Mouse (Mus musculus) NIH3T3 (cell line): ENCODE results near the gene Tmem178.

Experiments used
- DNase-seq: peaks from one replicate; pipeline ENCODE4 v3.0.0-alpha.2; 2012; ENCODE audit warnings: low read depth

Tmem178 gene

GRCm38 (mm10) chr17:80997226-80997625, 52.8 kb downstream of the Tmem178 start:
- DNase-seq = no peak

DNA sequence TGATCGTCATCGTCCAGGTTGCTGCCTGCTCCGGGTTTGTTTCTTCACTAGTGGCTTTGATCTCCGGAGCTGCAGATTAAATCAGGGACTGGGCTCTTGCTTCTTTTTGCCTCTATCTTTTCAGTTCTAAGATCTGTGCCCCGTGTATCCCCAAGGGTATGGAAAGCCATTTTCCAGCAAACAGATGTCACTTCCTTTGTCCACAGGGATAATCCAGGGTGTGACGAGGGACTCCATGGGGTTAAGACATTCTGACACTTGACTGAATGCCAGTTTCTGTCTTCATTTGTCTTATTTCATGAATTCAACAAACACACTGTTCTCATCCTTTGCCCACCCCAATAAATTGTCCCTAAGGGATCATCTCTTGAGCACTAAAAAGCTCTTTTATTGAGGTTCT, 54.5 kb downstream of the Tmem178 start:
- no peak for DNase-seq

GRCm38 (mm10) chr17:81001010-81001409, 56.6 kb downstream of the Tmem178 start:
- no peak for DNase-seq

DNA sequence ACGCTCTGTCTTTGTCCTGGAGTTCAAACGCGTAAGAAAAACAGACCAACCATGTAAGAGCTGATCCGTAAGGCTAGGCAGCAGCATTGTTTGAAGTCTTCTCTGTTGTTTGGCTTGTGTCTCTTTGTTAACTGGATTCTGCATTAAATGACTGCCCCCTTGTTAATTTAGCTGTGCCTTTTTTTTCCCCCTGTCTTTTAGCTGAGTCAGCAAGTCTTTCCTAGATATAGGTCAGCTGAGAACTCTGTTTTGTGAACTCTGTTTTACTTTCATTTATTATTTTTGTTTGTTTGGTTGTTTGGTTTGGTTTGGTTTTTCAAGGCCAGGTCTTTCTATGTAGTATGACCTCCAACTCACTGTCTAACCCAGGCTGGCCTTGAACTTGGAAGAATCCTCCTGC, 57.2 kb downstream of the Tmem178 start:
- no peak for DNase-seq

GRCm38 (mm10) chr17:81002130-81002529, 57.7 kb downstream of the Tmem178 start:
- no peak for DNase-seq

- DNase-seq = no peak
Measured at GRCm38 (mm10) chr17:81004454-81004853, 60.0 kb downstream of the Tmem178 start.

DNA sequence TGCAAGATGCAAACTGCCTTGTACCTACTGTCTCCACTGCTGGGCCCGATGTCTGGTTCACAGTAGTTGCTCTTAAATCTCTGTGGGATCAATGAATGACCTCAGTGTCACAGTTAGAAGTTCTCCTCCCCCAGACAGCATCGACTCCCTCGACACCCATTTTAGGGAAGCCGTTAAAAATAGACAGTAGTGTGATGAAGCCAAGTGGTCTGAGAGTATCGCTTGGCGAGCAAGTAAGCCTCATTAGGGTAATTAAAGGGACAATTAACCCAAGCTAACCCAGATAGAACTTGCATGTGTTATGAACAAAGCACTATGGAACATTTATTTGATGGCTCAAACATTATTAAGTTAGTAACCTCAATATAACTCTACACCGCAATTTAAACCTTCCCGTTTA, 60.9 kb downstream of the Tmem178 start:
- no peak for DNase-seq

- no peak for DNase-seq
Measured at GRCm38 (mm10) chr17:81009112-81009511, 64.7 kb downstream of the Tmem178 start.

- DNase-seq = no peak
Measured at GRCm38 (mm10) chr17:81010199-81010598, 65.8 kb downstream of the Tmem178 start.

DNA sequence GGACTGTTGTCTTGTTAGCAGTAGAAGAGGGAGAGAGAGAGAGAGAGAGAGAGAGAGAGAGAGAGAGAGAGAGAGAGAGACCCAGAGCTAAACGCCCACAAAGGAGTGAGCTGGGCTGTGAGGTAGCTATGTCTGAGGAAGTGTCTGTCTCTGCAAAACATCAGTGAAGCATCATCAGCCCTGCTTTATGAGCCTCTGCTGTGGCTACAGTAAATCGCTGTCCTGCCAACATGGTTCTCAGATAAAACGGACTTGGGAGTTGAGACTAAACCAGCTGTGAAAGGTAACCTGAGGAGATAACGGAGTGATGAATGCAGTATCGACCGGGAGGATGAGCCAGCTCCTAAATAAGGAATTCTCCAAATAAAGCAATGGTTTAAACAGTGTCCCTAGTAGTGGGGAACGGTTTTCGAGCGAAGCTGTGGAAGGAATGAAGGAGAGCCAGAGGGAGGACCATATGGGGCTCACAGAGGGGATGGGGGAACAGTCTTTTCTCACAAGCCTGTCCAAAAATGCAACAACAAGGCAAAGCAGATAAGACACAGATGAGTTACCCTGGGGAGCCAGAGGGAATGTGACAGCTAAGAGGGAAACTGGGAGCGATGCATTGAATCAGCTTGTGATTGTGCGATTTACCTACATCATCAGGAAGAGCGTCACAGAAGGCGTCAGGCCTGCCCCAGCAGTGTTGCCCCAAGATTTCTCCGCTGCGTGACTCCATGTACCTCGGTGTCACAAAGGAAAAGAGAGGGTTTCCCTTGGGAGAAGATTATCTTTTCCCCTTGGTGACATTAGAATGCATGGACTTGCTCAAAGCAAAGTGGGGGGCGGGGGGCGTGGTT, 66.6 kb downstream of the Tmem178 start:
- DNase-seq = no peak

DNA sequence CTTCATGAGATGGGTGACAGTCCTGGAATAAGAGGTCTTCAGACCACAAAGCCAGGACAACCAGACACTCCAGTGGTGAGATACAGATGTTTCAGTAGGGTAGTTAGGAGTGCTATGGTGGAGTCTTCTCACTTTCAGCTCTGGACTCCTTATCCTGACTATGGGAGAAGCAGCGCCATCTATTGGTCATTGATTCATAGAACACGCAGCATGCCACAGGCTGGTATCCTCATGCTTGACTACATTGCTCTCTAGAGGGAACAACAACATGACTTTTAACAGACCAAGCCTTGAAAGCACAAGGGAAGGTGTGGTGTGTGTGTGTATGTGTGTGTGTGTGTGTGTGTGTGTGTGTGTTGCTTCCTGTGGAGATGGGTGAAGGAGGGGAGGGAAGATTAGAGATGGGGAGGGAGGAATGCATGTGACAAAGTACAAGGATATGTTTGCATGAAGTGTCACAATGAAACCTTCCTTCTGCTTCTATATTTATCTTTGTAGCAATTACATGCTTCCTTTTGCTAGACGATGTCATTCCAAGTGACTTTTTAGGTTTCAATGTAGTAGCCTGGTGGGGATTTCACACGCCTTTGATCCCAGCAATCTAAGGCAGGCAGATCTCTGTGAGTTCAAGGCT, 71.5 kb downstream of the Tmem178 start:
- peak; percentile 88 for DNase-seq

- DNase-seq = peak; percentile 49
Measured at GRCm38 (mm10) chr17:81017132-81017531, 72.7 kb downstream of the Tmem178 start.

DNA sequence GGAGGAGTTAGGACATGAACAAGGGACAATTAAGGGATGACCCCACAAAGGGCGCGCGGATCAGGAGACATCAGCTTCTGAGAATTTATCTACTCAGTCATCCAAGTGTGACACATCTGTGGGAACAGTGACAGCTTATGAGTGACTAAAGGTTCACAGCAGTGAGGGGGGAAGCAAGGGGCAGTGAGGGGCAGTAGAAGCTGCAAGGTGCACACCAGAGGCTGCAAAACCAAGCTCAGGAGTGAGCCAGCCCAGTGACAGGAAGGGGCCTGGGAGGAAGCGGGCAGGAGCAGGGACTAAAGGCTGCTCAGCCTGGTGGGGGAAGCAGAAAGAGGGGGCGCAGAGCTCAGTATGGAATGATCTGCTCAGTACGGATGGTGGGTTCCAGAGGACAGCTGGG, 82.9 kb downstream of the Tmem178 start:
- DNase-seq = no peak

DNA sequence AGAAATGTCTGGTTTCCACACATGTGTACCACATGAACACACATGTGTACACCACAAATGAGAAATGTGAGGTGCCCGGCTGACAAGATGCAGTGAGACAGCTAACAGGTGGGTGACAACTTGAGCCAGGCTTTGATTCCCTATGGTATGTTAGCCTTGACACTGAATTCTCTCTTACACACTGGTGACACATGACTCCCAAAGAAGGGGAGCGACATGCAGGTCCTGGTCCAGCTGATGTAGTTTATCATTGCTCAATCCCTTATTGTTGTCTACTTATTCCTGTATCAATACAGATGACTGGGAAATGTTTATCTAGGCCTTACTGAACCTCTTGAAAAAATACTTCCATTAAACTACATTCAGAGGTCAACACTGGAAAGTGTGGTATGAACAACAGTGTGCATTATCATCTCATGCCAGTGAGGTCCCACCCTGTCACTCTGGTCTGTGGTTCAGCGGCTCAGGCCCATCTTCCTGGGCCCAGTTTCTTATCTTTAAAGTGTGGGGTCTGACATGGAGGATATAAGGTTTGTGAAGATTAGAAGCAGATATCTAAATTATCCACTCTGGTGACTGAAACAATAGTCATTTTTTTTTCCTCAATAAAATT, 87.5 kb downstream of the Tmem178 start:
- DNase-seq = no peak

GRCm38 (mm10) chr17:81032957-81033356, 88.5 kb downstream of the Tmem178 start:
- DNase-seq = no peak

GRCm38 (mm10) chr17:81035354-81035753, 90.9 kb downstream of the Tmem178 start:
- DNase-seq = no peak

DNA sequence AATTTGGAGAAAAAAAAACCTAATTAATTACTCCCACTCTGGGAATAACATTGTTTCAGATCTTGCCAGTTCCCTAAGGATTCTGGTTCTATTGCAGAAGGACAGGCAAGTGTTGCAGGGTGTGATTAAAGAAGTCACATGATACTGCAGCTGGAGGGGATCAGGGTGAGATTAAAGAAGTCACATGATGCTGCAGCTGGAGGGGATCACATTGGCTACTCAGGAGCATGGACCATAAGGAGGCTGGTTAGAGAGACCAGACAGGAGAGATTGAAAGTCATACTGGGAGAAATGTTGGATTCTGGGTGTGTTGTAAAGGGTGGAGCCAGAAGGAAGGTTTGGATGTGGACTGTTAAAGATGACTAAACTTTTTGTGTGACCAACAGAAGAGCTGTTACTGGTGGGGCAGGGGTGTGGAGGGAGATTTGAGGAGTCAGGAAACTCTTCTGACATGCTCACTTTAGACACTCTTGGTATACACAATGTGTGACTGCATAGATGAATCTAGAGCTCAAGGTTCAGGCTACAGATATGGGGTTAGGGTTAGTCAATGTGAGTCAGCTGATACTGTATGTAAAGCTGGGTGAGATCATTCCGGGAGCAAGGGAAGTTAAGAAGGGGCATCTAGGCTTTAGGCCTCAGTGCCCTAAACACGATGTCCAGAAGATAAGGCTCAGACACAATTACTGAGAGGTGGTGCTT, 94.4 kb downstream of the Tmem178 start:
- DNase-seq = no peak

DNA sequence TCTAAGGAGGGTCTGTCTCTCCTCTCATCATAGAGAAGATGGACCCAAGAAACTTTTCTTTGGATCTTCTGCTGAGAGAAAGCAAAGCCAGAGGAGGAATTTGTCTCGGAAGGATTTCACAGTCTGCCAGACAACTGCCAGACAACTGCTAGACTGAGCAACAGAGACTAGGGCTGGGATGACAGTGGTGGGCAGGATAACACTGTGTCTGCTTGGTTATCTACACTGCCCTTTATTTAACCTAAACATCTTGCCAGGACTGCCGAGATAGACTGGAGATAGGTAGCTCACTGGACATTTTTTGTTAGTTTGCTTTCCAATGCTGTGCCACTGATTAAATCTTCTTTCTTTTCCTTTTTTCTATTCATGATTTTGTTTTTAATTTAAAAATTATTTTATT, 97.2 kb downstream of the Tmem178 start:
- DNase-seq = no peak

GRCm38 (mm10) chr17:81044356-81044755, 99.9 kb downstream of the Tmem178 start:
- DNase-seq = no peak

- no peak for DNase-seq
Measured at GRCm38 (mm10) chr17:81045115-81045514, 100.7 kb downstream of the Tmem178 start.

DNA sequence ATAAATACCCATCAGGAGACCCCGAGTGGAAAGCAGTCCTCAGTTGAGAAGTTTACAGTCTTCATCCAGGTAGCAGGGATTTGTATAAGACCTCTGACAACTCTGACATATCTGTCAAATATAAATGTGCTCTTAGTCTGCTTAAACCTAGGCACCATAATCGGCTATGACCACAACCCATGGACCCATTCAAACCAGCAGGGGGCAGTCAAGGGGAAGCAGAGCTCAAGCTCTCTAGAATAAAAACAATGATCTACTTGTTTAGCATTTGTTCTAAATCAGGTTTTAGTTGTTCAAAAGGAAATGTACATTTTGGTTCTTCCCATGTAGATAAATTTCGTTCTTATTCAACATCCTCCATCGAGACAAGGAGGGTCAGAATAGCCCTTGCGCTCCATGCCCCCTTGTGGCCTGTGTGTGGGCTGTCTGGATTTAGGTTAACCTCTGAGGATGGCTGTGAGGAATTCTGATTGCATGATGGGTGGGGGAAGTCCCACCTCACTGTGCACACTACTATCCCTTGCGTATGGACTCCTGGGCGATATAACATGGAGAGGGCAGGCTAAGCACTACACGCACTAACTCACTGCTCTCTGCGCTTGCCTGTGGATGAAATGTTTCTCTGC, 101.2 kb downstream of the Tmem178 start:
- peak; percentile 52 for DNase-seq

- no peak for DNase-seq
Measured at GRCm38 (mm10) chr17:81047930-81048564, 103.6 kb downstream of the Tmem178 start.
